Mouse (Mus musculus) ES-Bruce4 (cell line): ENCODE data around the gene Acta2. TPM values are rescaled to one million over a fixed set of nuclear protein-coding genes. Genes with fewer than 3 reads are reported as not detected.

Experiments used
- H3K27ac ChIP-seq: 2 replicates; pipeline ENCODE4 v1.5.1; 2012; ENCODE audit warnings: low read length, inconsistent platforms; ENCODE audit not compliant: insufficient read depth
- H3K27me3 ChIP-seq: 2 replicates; pipeline ENCODE4 v1.6.1; 2012; ENCODE audit warnings: mild to moderate bottlenecking, low read length, inconsistent platforms; ENCODE audit not compliant: control insufficient read depth, poor library complexity, insufficient read depth, severe bottlenecking
- H3K36me3 ChIP-seq: 2 replicates; pipeline ENCODE4 v1.6.1; 2012; ENCODE audit warnings: inconsistent platforms, mild to moderate bottlenecking, low read length, moderate library complexity; ENCODE audit not compliant: control insufficient read depth, poor library complexity, insufficient read depth, severe bottlenecking
- H3K4me1 ChIP-seq: one replicate; pipeline ENCODE4 v1.8.1; 2011; ENCODE audit warnings: low read length; ENCODE audit not compliant: control insufficient read depth, insufficient read depth
- H3K4me3 ChIP-seq: 2 replicates; pipeline ENCODE4 v1.5.1; 2011; ENCODE audit warnings: low read depth, mild to moderate bottlenecking, low read length
- H3K9ac ChIP-seq: 2 replicates; pipeline ENCODE4 v1.6.1; 2012; ENCODE audit warnings: low read depth, mild to moderate bottlenecking, inconsistent platforms; ENCODE audit not compliant: poor library complexity, severe bottlenecking
- H3K9me3 ChIP-seq: replicated peaks from 2 replicates; pipeline ENCODE4 v1.6.1; 2012; ENCODE audit warnings: mild to moderate bottlenecking, low read length, inconsistent platforms; ENCODE audit not compliant: control insufficient read depth, poor library complexity, insufficient read depth, severe bottlenecking
- CTCF ChIP-seq: IDR thresholded peaks from one replicate; pipeline ENCODE4 v1.8.1; 2011; ENCODE audit warnings: low read depth, low read length
- EP300 ChIP-seq: IDR thresholded peaks from 2 replicates; pipeline ENCODE4 v1.6.1; 2011; ENCODE audit warnings: low read depth, low read length; ENCODE audit not compliant: insufficient read depth
- POLR2A ChIP-seq: IDR thresholded peaks from one replicate; pipeline ENCODE4 v1.8.1; 2011; ENCODE audit warnings: low read length; ENCODE audit not compliant: insufficient read depth
- polyA plus RNA-seq: library from polyadenylated mRNA; stranded (reverse); fragments of >200 nt; gene quantifications from 2 replicates; pipeline ENCODE4 v1.2.4, GENCODE M21; 2011; ENCODE audit warnings: low read depth; ENCODE audit not compliant: missing spikeins, insufficient read depth, insufficient read length

Acta2 gene
- polyA plus RNA-seq, 1 experiment, result 44.1 TPM

DNA sequence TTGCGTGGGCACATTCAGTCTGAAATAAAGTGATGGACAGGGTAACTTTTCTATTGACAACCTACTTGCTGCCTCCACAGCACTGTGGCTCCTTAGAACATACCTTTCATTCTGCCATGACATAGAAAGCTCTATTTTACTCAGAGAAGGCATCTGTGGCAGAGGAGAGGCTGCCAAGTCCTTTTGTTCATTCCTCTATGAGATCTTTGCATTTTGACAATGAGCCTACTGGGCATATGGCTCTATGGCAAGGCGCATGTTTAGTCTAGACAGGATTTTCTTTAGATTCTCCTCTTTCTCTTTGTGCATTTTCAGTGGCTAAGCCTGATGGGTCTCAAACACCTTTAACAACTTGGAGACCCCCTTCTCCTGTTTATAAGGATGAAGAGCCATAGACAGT, 17.6 kb downstream of the Acta2 start:
- Histone ChIP-seq H3K9ac (no peak overlapping the region), H3K9me3 (no peaks in the 10 kb centered on the region), H3K4me3 (no peak overlapping the region)

GRCm38 (mm10) chr19:34236049-34236448, 19.3 kb downstream of the Acta2 start:
- Histone ChIP-seq H3K9ac (no peak overlapping the region), H3K27me3 (no peaks in the 10 kb centered on the region), H3K4me1 (no peaks in the 10 kb centered on the region), H3K9me3 (no peaks in the 10 kb centered on the region), H3K4me3 (no peak overlapping the region), H3K27ac (no peak overlapping the region), H3K36me3 (no peaks in the 10 kb centered on the region)
- TF ChIP-seq EP300 (no peak), POLR2A (no peak), CTCF (no peak)

More for the DNA sequence above, 17.6 kb downstream of the Acta2 start:
- H3K27me3 ChIP-seq, result no peaks in the 10 kb centered on the region
- H3K36me3 ChIP-seq, result no peaks in the 10 kb centered on the region
- no peak overlapping the region for H3K27ac ChIP-seq
- TF ChIP-seq POLR2A (no peak), CTCF (no peak), EP300 (no peak)
- H3K4me1 ChIP-seq, result no peaks in the 10 kb centered on the region

DNA sequence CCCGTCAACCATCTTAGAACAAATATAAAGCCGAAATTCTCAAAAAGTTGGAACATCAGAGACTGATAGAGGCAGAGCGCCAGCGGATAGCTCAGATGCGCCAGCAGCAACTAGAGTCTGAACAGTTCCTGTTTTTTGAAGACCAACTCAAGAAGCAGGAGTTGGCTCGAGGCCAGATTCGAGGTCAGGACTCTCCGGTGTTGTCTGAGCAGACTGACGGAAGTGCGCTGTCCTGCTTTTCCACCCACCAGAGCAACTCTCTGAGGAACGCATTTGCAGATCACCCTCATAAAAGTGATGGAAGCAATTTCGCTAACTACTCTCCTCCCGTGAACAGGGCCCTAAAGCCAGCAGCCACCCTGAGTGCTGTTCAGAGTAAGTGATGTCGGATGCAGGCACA, 21.4 kb downstream of the Acta2 start:
- H3K9me3 ChIP-seq, result no peaks in the 10 kb centered on the region
- no peak overlapping the region for H3K4me3 ChIP-seq
- TF ChIP-seq POLR2A (no peak), CTCF (no peak), EP300 (no peak)
- no peaks in the 10 kb centered on the region for H3K27me3 ChIP-seq
- no peaks in the 10 kb centered on the region for H3K4me1 ChIP-seq
- no peak overlapping the region for H3K27ac ChIP-seq
- no peaks in the 10 kb centered on the region for H3K36me3 ChIP-seq
- H3K9ac ChIP-seq, result no peak overlapping the region

DNA sequence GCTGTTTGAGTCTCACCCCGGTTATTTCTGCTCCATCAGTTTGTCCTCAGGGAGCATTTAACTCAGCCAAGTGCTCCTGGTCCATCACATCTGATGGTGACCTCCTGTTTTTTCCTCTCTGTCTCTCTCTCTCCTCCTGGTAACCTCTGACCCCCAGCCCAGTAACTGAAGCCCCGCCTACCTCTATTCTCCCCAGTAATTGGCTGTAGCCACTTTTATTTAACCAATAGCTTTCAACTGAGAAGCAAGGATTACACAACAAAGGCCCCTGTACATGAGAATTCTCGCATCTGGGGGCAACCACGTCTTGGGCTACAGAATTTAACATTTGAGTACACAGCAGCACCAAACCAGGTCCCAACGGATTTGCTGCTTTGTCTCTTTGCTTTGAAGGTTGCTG, 23.1 kb downstream of the Acta2 start:
- H3K27ac ChIP-seq, result no peak overlapping the region
- no peaks in the 10 kb centered on the region for H3K9me3 ChIP-seq
- no peaks in the 10 kb centered on the region for H3K27me3 ChIP-seq
- TF ChIP-seq POLR2A, result no peak
- TF ChIP-seq EP300, result no peak
- H3K4me1 ChIP-seq, result no peaks in the 10 kb centered on the region
- H3K36me3 ChIP-seq, result no peaks in the 10 kb centered on the region
- H3K4me3 ChIP-seq, result no peak overlapping the region
- no peak overlapping the region for H3K9ac ChIP-seq

GRCm38 (mm10) chr19:34231596-34231995, 23.8 kb downstream of the Acta2 start:
- Histone ChIP-seq H3K27ac (no peak overlapping the region), H3K4me3 (no peak overlapping the region), H3K4me1 (no peaks in the 10 kb centered on the region), H3K9me3 (no peaks in the 10 kb centered on the region), H3K9ac (no peak overlapping the region), H3K27me3 (no peaks in the 10 kb centered on the region), H3K36me3 (no peaks in the 10 kb centered on the region)
- TF ChIP-seq POLR2A (no peak), CTCF (no peak), EP300 (no peak)

DNA sequence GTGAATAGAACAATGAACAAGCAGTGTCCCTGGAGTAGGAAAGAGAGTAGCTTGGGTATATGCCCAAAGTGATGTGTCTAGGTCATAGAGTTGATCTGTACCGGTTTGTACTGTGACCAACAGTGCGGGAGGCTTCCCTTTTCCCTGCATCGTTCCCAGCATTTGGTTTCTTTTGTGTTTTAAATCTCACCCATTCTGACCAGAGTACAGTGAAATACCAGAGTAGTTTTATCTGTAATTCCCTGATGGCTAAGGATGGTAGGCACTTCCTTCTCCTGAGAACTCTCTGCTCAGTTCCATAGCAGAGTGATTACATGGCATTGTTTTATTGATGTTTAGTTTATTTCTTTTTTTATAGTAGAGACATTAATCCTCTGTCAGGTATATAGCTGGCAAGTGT, 32.6 kb downstream of the Acta2 start:
- no peak overlapping the region for H3K4me3 ChIP-seq
- no peak overlapping the region for H3K27ac ChIP-seq
- H3K9ac ChIP-seq, result no peak overlapping the region
- H3K4me1 ChIP-seq, result no peaks in the 10 kb centered on the region
- H3K27me3 ChIP-seq, result no peaks in the 10 kb centered on the region
- TF ChIP-seq POLR2A (no peak), CTCF (no peak), EP300 (no peak)
- H3K36me3 ChIP-seq, result no peaks in the 10 kb centered on the region
- no peaks in the 10 kb centered on the region for H3K9me3 ChIP-seq
